10 mouse cellular contexts compared by ENCODE assay signal in genomic region chr15:78931577-78931976, GRCm38 (mm10). TPM values are rescaled to one million over a fixed set of nuclear protein-coding genes. Genes with fewer than 3 reads are reported as not detected.
DNase-seq lines count a peak whose midpoint lies in the region; ATAC-seq and TF ChIP-seq lines count a peak whose summit lies in the region.
"Had no signal": no experiment of that assay in that cellular context is flagged by ENCODE, and none has a peak within 500 bp of the region (broad histone marks: within the 10 kb centered on the region; RNA-seq: fewer than 3 reads in every experiment).

No protein-coding gene starts in this region.

- peak; percentile 73 for TF ChIP-seq CTCF in ES-Bruce4 (IDR thresholded peaks at IDR 0.05; ENCODE audit: low read depth, low read length)

- DNase-seq in intestine, embryonic 14.5 days (ENCODE audit: low spot score) = peak; percentile 57
- peak; percentile 83 for DNase-seq in c-Kit-positive CD71-negative TER-119-negative erythroid progenitor cells, embryonic 14.5 days (ENCODE audit: low read depth)
- peak; percentile 67 for DNase-seq in kidney, adult 9 months
- DNase-seq in monocyte, adult 2 months (ENCODE audit: low read depth in 1 of 2, low spot score in 2 of 2) = peak; percentile 43 to 49
- no peak for DNase-seq in yolk sac, embryonic 10.5 days (ENCODE audit: low spot score)
- no peak for DNase-seq in left cerebral cortex, postnatal 4 days

- H3K27ac ChIP-seq in intestine, embryonic 14.5 days (ENCODE audit: low read depth) = no peak overlapping the region
- no peak overlapping the region for H3K27ac ChIP-seq in intestine, embryonic 16.5 days (ENCODE audit: low read length)
- H3K27ac ChIP-seq in ES-Bruce4 (ENCODE audit: insufficient read depth, low read length) = no peak overlapping the region
- H3K27ac ChIP-seq: midbrain, embryonic 12.5 days had no signal

- no peak for ATAC-seq in intestine, embryonic 14.5 days (replicated peaks; ENCODE audit: low FRiP score, low TSS enrichment, low read depth)
- no peak for ATAC-seq in intestine, embryonic 16.5 days

- H3K4me3 ChIP-seq in intestine, embryonic 14.5 days (ENCODE audit: low read depth, low read length) = no peak overlapping the region
- H3K4me3 ChIP-seq in intestine, embryonic 16.5 days (ENCODE audit: low read length) = no peak overlapping the region
- no peak overlapping the region for H3K4me3 ChIP-seq in ES-Bruce4 (ENCODE audit: low read depth, low read length)
- H3K4me3 ChIP-seq: erythroblast, embryonic 14.5 days; midbrain, embryonic 12.5 days had no signal

- no peak for TF ChIP-seq EP300 in ES-Bruce4 (IDR thresholded peaks at IDR 0.05; ENCODE audit: insufficient read depth, low read depth, low read length)

- H3K9ac ChIP-seq in intestine, embryonic 14.5 days (ENCODE audit: low read length) = no peak overlapping the region
- H3K9ac ChIP-seq in intestine, embryonic 16.5 days (ENCODE audit: low read depth, low read length) = no peak overlapping the region
- H3K9ac ChIP-seq in ES-Bruce4 (ENCODE audit: low read depth, poor library complexity, severe bottlenecking) = no peak overlapping the region
- H3K9ac ChIP-seq: midbrain, embryonic 12.5 days had no signal

- 23% methylated on average over 3 of the region's 3 CpGs for whole genome bisulfite sequencing in intestine, embryonic 14.5 days
- 17% methylated on average over 3 of the region's 3 CpGs for WGBS in intestine, embryonic 16.5 days

- peaks cover 15% of the 10 kb centered on the region for H3K4me1 ChIP-seq in intestine, embryonic 14.5 days (replicated peaks; ENCODE audit: control insufficient read depth, insufficient read depth, low read length)
- peaks cover 24% of the 10 kb centered on the region for H3K4me1 ChIP-seq in intestine, embryonic 16.5 days (ENCODE audit: control insufficient read depth, insufficient read depth, low read length)
- peaks cover 8% of the 10 kb centered on the region for H3K4me1 ChIP-seq in ES-Bruce4 (ENCODE audit: control insufficient read depth, insufficient read depth, low read length)

- no peak overlapping the region for H3K4me2 ChIP-seq in intestine, embryonic 14.5 days (ENCODE audit: low read length)
- no peak overlapping the region for H3K4me2 ChIP-seq in intestine, embryonic 16.5 days (ENCODE audit: low read depth, low read length)
- H3K4me2 ChIP-seq: midbrain, embryonic 12.5 days had no signal

- no peaks in the 10 kb centered on the region for H3K9me3 ChIP-seq in intestine, embryonic 14.5 days (ENCODE audit: control insufficient read depth, low read length)
- no peaks in the 10 kb centered on the region for H3K9me3 ChIP-seq in intestine, embryonic 16.5 days (ENCODE audit: control insufficient read depth, low read length)
- H3K9me3 ChIP-seq in ES-Bruce4 (replicated peaks; ENCODE audit: control insufficient read depth, insufficient read depth, low read length, poor library complexity, severe bottlenecking) = no peaks in the 10 kb centered on the region
- H3K9me3 ChIP-seq: midbrain, embryonic 12.5 days had no signal

- H3K36me3 ChIP-seq in intestine, embryonic 14.5 days (ENCODE audit: control insufficient read depth, insufficient read depth, low read length) = peaks cover 16% of the 10 kb centered on the region
- peaks cover 8% of the 10 kb centered on the region; the same call in 1 of the 2 replicates for H3K36me3 ChIP-seq in intestine, embryonic 16.5 days (ENCODE audit: control insufficient read depth, insufficient read depth, low read length)
- H3K36me3 ChIP-seq in ES-Bruce4 (ENCODE audit: control insufficient read depth, insufficient read depth, low read length, poor library complexity, severe bottlenecking) = no peaks in the 10 kb centered on the region

- H3K27me3 ChIP-seq in intestine, embryonic 14.5 days (replicated peaks; ENCODE audit: control insufficient read depth, insufficient read depth, low read length) = no peaks in the 10 kb centered on the region
- no peaks in the 10 kb centered on the region for H3K27me3 ChIP-seq in intestine, embryonic 16.5 days (replicated peaks; ENCODE audit: control insufficient read depth, insufficient read depth, low read length)
- H3K27me3 ChIP-seq in ES-Bruce4 (ENCODE audit: control insufficient read depth, insufficient read depth, low read length, poor library complexity, severe bottlenecking) = no peaks in the 10 kb centered on the region

- no peak for TF ChIP-seq POLR2A in ES-Bruce4 (IDR thresholded peaks at IDR 0.05; ENCODE audit: insufficient read depth, low read length)

- intact Hi-C loops in left cerebral cortex, postnatal 4 days (cut with DNase I) = no loop called here

RNA-seq across cellular contexts. Expression of gene Nol12, which starts 3.2 kb away (rescaled TPM):
- polyA plus RNA-seq in intestine, embryonic 14.5 days (2014; fragmentation: Nextera tagmentation; extraction: Ambion mirVana) = 46.0 and 53.5 TPM in 2 replicates
- polyA plus RNA-seq in intestine, embryonic 16.5 days (2015; fragmentation: Nextera tagmentation; extraction: Ambion mirVana) = 38.1 and 43.7 TPM in 2 replicates
- polyA plus RNA-seq in ES-Bruce4 (2011; ENCODE audit: insufficient read depth, insufficient read length, low read depth, missing spikeins) = 42.3 and 45.1 TPM in 2 replicates
- total RNA-seq in left cerebral cortex, postnatal 4 days (2021) = 10 to 100 TPM; 46.5 to 47.8 TPM

RNA-seq across cellular contexts. Expression of gene Lgals1, which starts 5.1 kb away (rescaled TPM):
- polyA plus RNA-seq in intestine, embryonic 14.5 days (2014; fragmentation: Nextera tagmentation; extraction: Ambion mirVana) = 1,194 and 1,197 TPM in 2 replicates
- polyA plus RNA-seq in intestine, embryonic 16.5 days (2015; fragmentation: Nextera tagmentation; extraction: Ambion mirVana) = 865 and 927 TPM in 2 replicates
- polyA plus RNA-seq in ES-Bruce4 (2011; ENCODE audit: insufficient read depth, insufficient read length, low read depth, missing spikeins) = 225 and 232 TPM in 2 replicates
- total RNA-seq in left cerebral cortex, postnatal 4 days (2021) = 10 to 100 TPM; 25.2 to 29.4 TPM

RNA-seq across cellular contexts. Expression of gene Triobp, which starts 15.9 kb away (rescaled TPM):
- 49.0 and 52.2 TPM in 2 replicates for polyA plus RNA-seq in intestine, embryonic 14.5 days (2014; fragmentation: Nextera tagmentation; extraction: Ambion mirVana)
- 54.3 and 58.7 TPM in 2 replicates for polyA plus RNA-seq in intestine, embryonic 16.5 days (2015; fragmentation: Nextera tagmentation; extraction: Ambion mirVana)
- 49.5 and 57.1 TPM in 2 replicates for polyA plus RNA-seq in ES-Bruce4 (2011; ENCODE audit: insufficient read depth, insufficient read length, low read depth, missing spikeins)
- total RNA-seq in left cerebral cortex, postnatal 4 days (2021) = 100 to 1,000 TPM in 1 of 2 experiments, 10 to 100 TPM in 1; 98.7 to 106 TPM

RNA-seq across cellular contexts. Expression of gene Pdxp, which starts 17.9 kb away (rescaled TPM):
- polyA plus RNA-seq in intestine, embryonic 14.5 days (2014; fragmentation: Nextera tagmentation; extraction: Ambion mirVana) = 16.3 and 17.5 TPM in 2 replicates
- polyA plus RNA-seq in intestine, embryonic 16.5 days (2015; fragmentation: Nextera tagmentation; extraction: Ambion mirVana) = 2.2 and 6.4 TPM in 2 replicates
- 22.8 and 28.0 TPM in 2 replicates for polyA plus RNA-seq in ES-Bruce4 (2011; ENCODE audit: insufficient read depth, insufficient read length, low read depth, missing spikeins)
- total RNA-seq in left cerebral cortex, postnatal 4 days (2021) = 100 to 1,000 TPM; 107 to 117 TPM

RNA-seq across cellular contexts. Expression of gene Sh3bp1, which starts 32.0 kb away (rescaled TPM):
- 30.2 and 35.5 TPM in 2 replicates for polyA plus RNA-seq in intestine, embryonic 14.5 days (2014; fragmentation: Nextera tagmentation; extraction: Ambion mirVana)
- polyA plus RNA-seq in intestine, embryonic 16.5 days (2015; fragmentation: Nextera tagmentation; extraction: Ambion mirVana) = 21.5 and 23.3 TPM in 2 replicates
- 26.8 and 41.7 TPM in 2 replicates for polyA plus RNA-seq in ES-Bruce4 (2011; ENCODE audit: insufficient read depth, insufficient read length, low read depth, missing spikeins)
- total RNA-seq in left cerebral cortex, postnatal 4 days (2021) = 1 to 10 TPM; 5.4 to 6.0 TPM

Comparison
In these comparisons a context has a peak if more than half of its experiments do, and no peak if none do; other contexts are left out.
1. DNase-seq: peak in intestine, embryonic 14.5 days (single experiment), c-Kit-positive CD71-negative TER-119-negative erythroid progenitor cells, embryonic 14.5 days (single experiment), kidney, adult 9 months (single experiment) and monocyte, adult 2 months (2 of 2); none in yolk sac, embryonic 10.5 days (single experiment) and left cerebral cortex, postnatal 4 days (single experiment).